Mouse (Mus musculus): ENCODE data around the gene Pogz.
"Not testable (repeated sequence)": the region's sequence is repeated elsewhere in the genome, so short reads cannot be mapped to it uniquely, and the experiment has no call there.

The Pogz gene

GRCm38 (mm10) chr3:94833358-94833757 is 4.0 kb upstream of the Pogz start:
- no peak for DNase-seq (ENCODE audit: low spot score)

- no peak for DNase-seq (ENCODE audit: low spot score)
Observed at GRCm38 (mm10) chr3:94835396-94835795, 2.0 kb upstream of the Pogz start.

- DNase-seq (ENCODE audit: low spot score) = peak; percentile 81
Observed at GRCm38 (mm10) chr3:94837959-94838496, 661 bp downstream of the Pogz start.

GRCm38 (mm10) chr3:94838631-94839030 is 1.3 kb downstream of the Pogz start:
- DNase-seq (ENCODE audit: low spot score) = no peak

- DNase-seq (ENCODE audit: low spot score) = no peak
Observed at GRCm38 (mm10) chr3:94839101-94839500, 1.7 kb downstream of the Pogz start.

GRCm38 (mm10) chr3:94847382-94847781 is 10.0 kb downstream of the Pogz start:
- DNase-seq (ENCODE audit: low spot score) = no peak

- peak; percentile 23 for DNase-seq (ENCODE audit: low spot score)
Observed at GRCm38 (mm10) chr3:94849338-94849737, 12.0 kb downstream of the Pogz start.

GRCm38 (mm10) chr3:94851731-94852130 is 14.4 kb downstream of the Pogz start:
- DNase-seq (ENCODE audit: low spot score) = no peak

- no peak for DNase-seq (ENCODE audit: low spot score)
Observed at GRCm38 (mm10) chr3:94852215-94852614, 14.8 kb downstream of the Pogz start.

GRCm38 (mm10) chr3:94859471-94859870 is 22.1 kb downstream of the Pogz start:
- no peak for DNase-seq (ENCODE audit: low spot score)

- no peak for DNase-seq (ENCODE audit: low spot score)
Observed at GRCm38 (mm10) chr3:94869011-94869410, 31.6 kb downstream of the Pogz start.

GRCm38 (mm10) chr3:94878618-94879017 is 41.3 kb downstream of the Pogz start:
- no peak for DNase-seq (ENCODE audit: low spot score)

GRCm38 (mm10) chr3:94881840-94882239 is 44.5 kb downstream of the Pogz start:
- no peak for DNase-seq (ENCODE audit: low spot score)

GRCm38 (mm10) chr3:94882579-94882978 is 45.2 kb downstream of the Pogz start:
- no peak for DNase-seq (ENCODE audit: low spot score)

- DNase-seq (ENCODE audit: low spot score) = peak; percentile 74
Observed at GRCm38 (mm10) chr3:94886316-94887224, 49.2 kb downstream of the Pogz start, which contains the start of gene Psmb4. Gene Psmb4, minus strand, starts transcription at chr3:94886961.

- DNase-seq (ENCODE audit: low spot score) = no peak
Observed at GRCm38 (mm10) chr3:94888595-94888994, 51.2 kb downstream of the Pogz start.

GRCm38 (mm10) chr3:94894076-94894475 is 56.7 kb downstream of the Pogz start:
- no peak for DNase-seq (ENCODE audit: low spot score)

- DNase-seq (ENCODE audit: low spot score) = peak; percentile 52
Observed at GRCm38 (mm10) chr3:94902747-94903146, 65.4 kb downstream of the Pogz start.

- DNase-seq (ENCODE audit: low spot score) = not testable (repeated sequence)
Observed at GRCm38 (mm10) chr3:94904759-94905158, 67.4 kb downstream of the Pogz start.

- DNase-seq (ENCODE audit: low spot score) = no peak
Observed at GRCm38 (mm10) chr3:94906482-94906881, 69.1 kb downstream of the Pogz start.

- DNase-seq (ENCODE audit: low spot score) = no peak
Observed at GRCm38 (mm10) chr3:94911050-94911693, 73.8 kb downstream of the Pogz start.

GRCm38 (mm10) chr3:94913801-94914200 is 76.4 kb downstream of the Pogz start:
- no peak for DNase-seq (ENCODE audit: low spot score)
